Mouse (Mus musculus) adrenal gland, postnatal 10 days (tissue): ENCODE measurements at regions not wholly inside any gene's neighbourhood (a gene's known extent, or its start where the extent isn't known, plus 50 kb on each side); places are given as distances from the start of the nearest gene placed in this dataset.
"Not testable (repeated sequence)": the region's sequence is repeated elsewhere in the genome, so short reads cannot be mapped to it uniquely, and the experiment has no call there.

Experiments
- DNase-seq: peaks from one replicate; pipeline ENCODE4 v3.0.0; 2021; ENCODE audit warnings: mixed read lengths

GRCm38 (mm10) chr15:96031085-96031780 is 240.6 kb downstream of the Ano6 start:
- DNase-seq = no peak

- no peak for DNase-seq
These were observed 244.6 kb downstream of the Ano6 start for GRCm38 (mm10) chr15:96035273-96035672.

- no peak for DNase-seq
These were observed 241.8 kb upstream of the Arid2 start for GRCm38 (mm10) chr15:96045561-96045960.

- DNase-seq = no peak
These were observed 240.7 kb upstream of the Arid2 start for GRCm38 (mm10) chr15:96046651-96047050.

- no peak for DNase-seq
These were observed 236.9 kb upstream of the Arid2 start for GRCm38 (mm10) chr15:96050416-96050815.

GRCm38 (mm10) chr15:96052586-96052985 is 234.7 kb upstream of the Arid2 start:
- no peak for DNase-seq

GRCm38 (mm10) chr15:96055361-96055760 is 232.0 kb upstream of the Arid2 start:
- no peak for DNase-seq

GRCm38 (mm10) chr15:96055796-96056473 is 231.4 kb upstream of the Arid2 start:
- DNase-seq = no peak

GRCm38 (mm10) chr15:96059623-96060022 is 227.7 kb upstream of the Arid2 start:
- DNase-seq = no peak

- DNase-seq = no peak
These were observed 222.7 kb upstream of the Arid2 start for GRCm38 (mm10) chr15:96064499-96065217.

- DNase-seq = no peak
These were observed 211.7 kb upstream of the Arid2 start for GRCm38 (mm10) chr15:96075615-96076014.

- no peak for DNase-seq
These were observed 209.6 kb upstream of the Arid2 start for GRCm38 (mm10) chr15:96077756-96078155.

- DNase-seq = no peak
These were observed 208.7 kb upstream of the Arid2 start for GRCm38 (mm10) chr15:96078580-96078979.

GRCm38 (mm10) chr15:96089676-96090075 is 197.6 kb upstream of the Arid2 start:
- DNase-seq = no peak

GRCm38 (mm10) chr15:96096438-96096837 is 190.9 kb upstream of the Arid2 start:
- DNase-seq = no peak

- no peak for DNase-seq
These were observed 188.5 kb upstream of the Arid2 start for GRCm38 (mm10) chr15:96098821-96099220.

GRCm38 (mm10) chr15:96099844-96100640 is 187.3 kb upstream of the Arid2 start:
- not testable (repeated sequence) for DNase-seq

- no peak for DNase-seq
These were observed 183.6 kb upstream of the Arid2 start for GRCm38 (mm10) chr15:96103737-96104136.

- no peak for DNase-seq
These were observed 179.8 kb upstream of the Arid2 start for GRCm38 (mm10) chr15:96107503-96107902.

GRCm38 (mm10) chr15:96113091-96113490 is 174.2 kb upstream of the Arid2 start:
- no peak for DNase-seq

GRCm38 (mm10) chr15:96114616-96115015 is 172.7 kb upstream of the Arid2 start:
- no peak for DNase-seq

- no peak for DNase-seq
These were observed 172.1 kb upstream of the Arid2 start for GRCm38 (mm10) chr15:96115196-96115595.
